Mouse (Mus musculus) intestine, postnatal 0 days (tissue): ENCODE results near the gene Egfl8. TPM values are rescaled to one million over a fixed set of nuclear protein-coding genes. Genes with fewer than 3 reads are reported as not detected.
A peak's percentile ranks its signal among the peaks of the same experiment; 100 is the strongest.

Source experiments
- ATAC-seq: fragments of 200-750 bp; cut with Nextera tagmentation; 2 replicates; pipeline ENCODE4 v1.8.0; 2017; ENCODE audit warnings: mild to moderate bottlenecking, moderate TSS enrichment, moderate library complexity
- H3K27ac ChIP-seq: fragments of 300-500 bp; sonication (generic); 2 replicates; pipeline ENCODE4 v1.5.1; 2014; ENCODE audit warnings: mild to moderate bottlenecking, low read depth, low read length, moderate library complexity
- H3K27me3 ChIP-seq: fragments of 300-500 bp; sonication (generic); replicated peaks from 2 replicates; pipeline ENCODE4 v1.6.1; 2014; ENCODE audit warnings: low read length, mixed read lengths; ENCODE audit not compliant: control insufficient read depth, insufficient read depth
- H3K36me3 ChIP-seq: fragments of 300-500 bp; sonication (generic); 2 replicates; pipeline ENCODE4 v1.6.1; 2014; ENCODE audit warnings: mild to moderate bottlenecking, moderate library complexity; ENCODE audit not compliant: control insufficient read depth, insufficient read depth
- H3K4me1 ChIP-seq: fragments of 300-500 bp; sonication (generic); replicated peaks from 2 replicates; pipeline ENCODE4 v1.6.1; 2014; ENCODE audit warnings: antibody characterized with exemption, low read length, mixed read lengths; ENCODE audit not compliant: control insufficient read depth, insufficient read depth
- H3K4me2 ChIP-seq: fragments of 300-500 bp; sonication (generic); replicated peaks from 2 replicates; pipeline ENCODE4 v1.6.1; 2014; ENCODE audit warnings: low read depth, mild to moderate bottlenecking, moderate library complexity
- H3K4me3 ChIP-seq: fragments of 300-500 bp; sonication (generic); 2 replicates; pipeline ENCODE4 v1.5.1; 2014; ENCODE audit warnings: low read depth, low read length
- H3K9ac ChIP-seq: fragments of 300-500 bp; sonication (generic); 2 replicates; pipeline ENCODE4 v1.6.1; 2014; ENCODE audit warnings: mild to moderate bottlenecking, low read depth, low read length
- H3K9me3 ChIP-seq: fragments of 300-500 bp; sonication (generic); 2 replicates; pipeline ENCODE4 v1.6.1; 2016; ENCODE audit warnings: mixed run types; ENCODE audit not compliant: control insufficient read depth
- CTCF ChIP-seq: sonication (generic); IDR thresholded peaks from 2 replicates; pipeline ENCODE4 v1.5.1; 2016; ENCODE audit warnings: low read depth, mild to moderate bottlenecking, control low read depth, antibody characterized with exemption, moderate library complexity
- WGBS: fragments of 180-500 bp; shearing (Covaris S2); extraction: QIAGEN DNeasy Blood & Tissue Kit; methylation state at CpG from one replicate; pipeline ENCODE4 v1.1.7; 2014; 5-methylcytosine and 5-hydroxymethylcytosine counted together
- polyA plus RNA-seq: library from polyadenylated mRNA; unstranded; fragments of >200 nt; fragmentation: Nextera tagmentation; extraction: Ambion mirVana; gene quantifications from 2 replicates; pipeline ENCODE4 v1.2.1, GENCODE M21; 2015

Egfl8 gene
- polyA plus RNA-seq, 1 experiment from 2014 or later: 2.5 TPM

GRCm38 (mm10) chr17:34586796-34587422 is 28.9 kb downstream of the Egfl8 start:
- Histone ChIP-seq H3K4me1 (peaks cover 8% of the 10 kb centered on the region; the same call in 1 of the 2 replicates), H3K4me3 (peak overlapping the region; percentile 58), H3K4me2 (peak overlapping the region; percentile 99), H3K36me3 (no peaks in the 10 kb centered on the region), H3K27ac (peak overlapping the region; percentile 70; the same call in 1 of the 2 replicates), H3K27me3 (no peaks in the 10 kb centered on the region), H3K9me3 (no peaks in the 10 kb centered on the region), H3K9ac (peak overlapping the region; percentile 49)
- no peak for TF ChIP-seq CTCF
- under 1% methylated on average over 37 of the region's 38 CpGs for WGBS
- peak; percentile 72 for ATAC-seq

GRCm38 (mm10) chr17:34585877-34586771 is 29.6 kb downstream of the Egfl8 start:
- Histone ChIP-seq H3K9me3 (no peaks in the 10 kb centered on the region), H3K27me3 (no peaks in the 10 kb centered on the region), H3K9ac (no peak overlapping the region), H3K4me3 (peak overlapping the region; percentile 58), H3K4me1 (peaks cover 8% of the 10 kb centered on the region; the same call in 1 of the 2 replicates), H3K36me3 (no peaks in the 10 kb centered on the region), H3K27ac (no peak overlapping the region), H3K4me2 (peak overlapping the region; percentile 99)
- no peak for TF ChIP-seq CTCF
- ATAC-seq: no peak
- 44% methylated on average over 32 of the region's 32 CpGs for WGBS

- H3K9me3 ChIP-seq: no peaks in the 10 kb centered on the region
- WGBS: 92% methylated on average over 8 of the region's 8 CpGs
- no peak for ATAC-seq
- no peak for TF ChIP-seq CTCF
- no peaks in the 10 kb centered on the region for H3K36me3 ChIP-seq
- H3K4me3 ChIP-seq: no peak overlapping the region
- peaks cover 6% of the 10 kb centered on the region; the same call in 1 of the 2 replicates for H3K4me1 ChIP-seq
- no peak overlapping the region for H3K27ac ChIP-seq
- H3K27me3 ChIP-seq: no peaks in the 10 kb centered on the region
- H3K4me2 ChIP-seq: no peak overlapping the region
- H3K9ac ChIP-seq: no peak overlapping the region
Observed at GRCm38 (mm10) chr17:34585121-34585520, 30.6 kb downstream of the Egfl8 start.

- Histone ChIP-seq H3K4me3 (no peak overlapping the region), H3K27ac (no peak overlapping the region), H3K27me3 (no peaks in the 10 kb centered on the region), H3K9me3 (no peaks in the 10 kb centered on the region), H3K4me2 (no peak overlapping the region), H3K36me3 (no peaks in the 10 kb centered on the region), H3K9ac (no peak overlapping the region), H3K4me1 (peaks cover 6% of the 10 kb centered on the region; the same call in 1 of the 2 replicates)
- WGBS: 93% methylated on average over 8 of the region's 8 CpGs
- ATAC-seq: no peak
- no peak for TF ChIP-seq CTCF
Observed at GRCm38 (mm10) chr17:34583819-34584218, 32.0 kb downstream of the Egfl8 start.

GRCm38 (mm10) chr17:34583397-34583796 is 32.4 kb downstream of the Egfl8 start:
- Histone ChIP-seq H3K36me3 (no peaks in the 10 kb centered on the region), H3K27me3 (no peaks in the 10 kb centered on the region), H3K4me1 (peaks cover 6% of the 10 kb centered on the region; the same call in 1 of the 2 replicates), H3K4me2 (no peak overlapping the region), H3K4me3 (no peak overlapping the region), H3K27ac (no peak overlapping the region), H3K9me3 (no peaks in the 10 kb centered on the region), H3K9ac (no peak overlapping the region)
- ATAC-seq: no peak
- no peak for TF ChIP-seq CTCF
- 59% methylated on average over 7 of the region's 7 CpGs for whole genome bisulfite sequencing

- no peak for ATAC-seq
- H3K27ac ChIP-seq: no peak overlapping the region
- no peaks in the 10 kb centered on the region for H3K36me3 ChIP-seq
- TF ChIP-seq CTCF: no peak
- H3K4me3 ChIP-seq: no peak overlapping the region
- H3K9me3 ChIP-seq: no peaks in the 10 kb centered on the region
- H3K27me3 ChIP-seq: no peaks in the 10 kb centered on the region
- no peaks in the 10 kb centered on the region for H3K4me1 ChIP-seq
- 84% methylated on average over 12 of the region's 12 CpGs for whole genome bisulfite sequencing
- H3K4me2 ChIP-seq: no peak overlapping the region
- no peak overlapping the region for H3K9ac ChIP-seq
Observed at GRCm38 (mm10) chr17:34582528-34582927, 33.2 kb downstream of the Egfl8 start.
